Mouse (Mus musculus) left cerebral cortex, postnatal 25 days (tissue): ENCODE measurements at regions not wholly inside any gene's neighbourhood (a gene's known extent, or its start where the extent isn't known, plus 50 kb on each side); places are given as distances from the start of the nearest gene placed in this dataset.

Source experiments
- DNase-seq, 2 experiments: peaks; one replicate each; pipeline ENCODE4 v3.0.0; 2022; ENCODE audit warnings: low spot score in 2 of 2, mixed read lengths in 1 of 2
- intact Hi-C: fragments of 180-260 bp; cut with DNase I; formaldehyde crosslinking; loops from one replicate; pipeline ENCODE4 v1.15.1; 2025

GRCm38 (mm10) chrX:52668679-52669078, 54.9 kb upstream of the Gpc3 start:
- intact Hi-C loops: no loop called here
- no peak for DNase-seq

- intact Hi-C loops: no loop called here
- no peak for DNase-seq
These were observed 65.3 kb upstream of the Gpc3 start for GRCm38 (mm10) chrX:52679045-52679444.

GRCm38 (mm10) chrX:52694392-52694791, 80.6 kb upstream of the Gpc3 start:
- intact Hi-C loops: no loop called here
- DNase-seq: no peak

GRCm38 (mm10) chrX:52699615-52700014, 85.9 kb upstream of the Gpc3 start:
- no peak for DNase-seq
- intact Hi-C loops: no loop called here

GRCm38 (mm10) chrX:52717495-52717894, 73.5 kb upstream of the Ccdc160 start:
- intact Hi-C loops: loop anchor here (1.0 kb wide), 1 partner anchor 264 kb away; no protein-coding TSS in a partner anchor

GRCm38 (mm10) chrX:52738116-52738515, 52.9 kb upstream of the Ccdc160 start:
- no peak for DNase-seq
- intact Hi-C loops: no loop called here

More at GRCm38 (mm10) chrX:52717495-52717894, 73.5 kb upstream of the Ccdc160 start:
- DNase-seq: peak; percentile 8 to 9
